Mouse (Mus musculus) kidney, adult 10 weeks (tissue): ENCODE measurements around the gene A030003K21Rik. TPM values are rescaled to one million over a fixed set of nuclear protein-coding genes. Genes with fewer than 3 reads are reported as not detected.

Experiments used
- polyA plus RNA-seq: library from polyadenylated mRNA; stranded (reverse); fragments of 350-450 nt; fragmentation: Illumina TruSeq; extraction: RNeasy Lipid Tissue Mini Kit (QIAGEN cat#74804); gene quantifications from one replicate; pipeline ENCODE4 v1.2.3, GENCODE M21; 2014; ENCODE audit warnings: low read depth, low replicate concordance

The A030003K21Rik gene
- polyA plus RNA-seq: not detected

GRCm38 (mm10) chr1:82943295-82943694 lies at the start of gene A030003K21Rik:
Gene A030003K21Rik, minus strand, starts transcription at chr1:82943388.

DNA sequence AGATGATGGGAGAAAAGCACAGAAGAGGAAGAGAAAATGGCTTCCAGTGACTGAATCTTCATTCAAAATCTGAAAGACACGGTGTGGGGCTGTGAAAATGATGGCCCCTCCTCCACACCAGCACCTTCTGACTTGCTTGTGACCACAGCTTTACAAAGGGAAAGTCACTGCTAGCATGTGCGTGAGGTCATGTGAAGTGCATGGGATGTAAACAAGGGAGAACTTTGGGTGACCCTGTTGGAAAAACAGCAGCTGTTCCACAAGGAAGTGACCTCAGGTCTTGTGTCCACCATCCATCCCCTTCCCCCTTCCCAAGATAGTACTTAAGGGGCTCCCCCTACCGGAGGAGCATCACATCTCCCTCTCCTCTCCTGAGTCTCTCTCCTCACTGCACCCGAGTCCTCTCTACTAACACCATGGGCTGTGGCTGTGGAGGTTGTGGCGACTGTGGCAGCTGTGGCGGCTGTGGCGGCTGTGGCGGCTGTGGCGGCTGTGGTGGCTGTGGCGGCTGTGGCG lies 16.7 kb upstream of the A030003K21Rik start, which contains the start of gene Gm47955:
Gene Gm47955 (plus strand): TSS at position 417 of the 516 bp plus-strand sequence.

DNA sequence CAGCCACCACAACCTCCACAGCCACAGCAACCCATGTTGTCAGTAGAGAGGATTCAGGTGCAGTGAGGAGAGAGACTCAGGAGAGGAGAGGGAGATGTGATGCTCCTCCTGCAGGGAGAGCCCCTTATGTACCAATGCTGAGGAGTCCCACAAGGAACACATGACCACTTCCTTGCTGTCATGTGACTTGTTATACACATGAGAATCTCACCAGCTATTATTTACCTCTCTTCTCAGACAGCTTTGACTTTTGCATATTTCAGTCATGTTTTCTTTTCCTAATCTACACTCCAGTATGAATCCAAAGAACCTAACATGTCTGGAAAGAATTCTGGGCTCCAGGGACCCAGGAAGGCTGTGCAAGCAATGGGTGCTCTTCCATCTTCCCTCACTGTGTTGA lies 12.7 kb upstream of the A030003K21Rik start, which contains the start of gene Gm7544:
Gene Gm7544 (minus strand): TSS at position 101 of the 400 bp plus-strand sequence.

DNA sequence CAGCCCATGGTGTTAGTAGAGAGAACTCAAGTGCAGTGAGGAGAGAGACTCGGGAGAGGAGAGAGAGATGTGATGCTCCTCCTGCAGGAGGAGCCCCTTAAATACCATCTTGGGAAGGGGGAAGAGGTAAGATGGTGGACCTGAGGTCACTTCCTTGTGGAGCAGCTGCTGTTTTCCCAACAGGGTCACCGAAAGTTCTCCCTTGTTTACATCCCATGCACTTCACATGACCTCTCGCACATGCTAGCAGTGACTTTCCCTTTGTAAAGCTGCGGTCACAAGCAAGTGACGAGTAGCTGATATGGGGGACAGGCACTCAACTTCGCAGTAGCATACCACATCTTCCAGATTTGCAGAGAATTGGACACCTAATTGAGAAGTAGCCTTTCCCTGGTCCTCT lies 11.9 kb downstream of the A030003K21Rik start, which contains the start of gene Gm6217:
Gene Gm6217 (minus strand): TSS at position 74 of the 400 bp plus-strand sequence.

DNA sequence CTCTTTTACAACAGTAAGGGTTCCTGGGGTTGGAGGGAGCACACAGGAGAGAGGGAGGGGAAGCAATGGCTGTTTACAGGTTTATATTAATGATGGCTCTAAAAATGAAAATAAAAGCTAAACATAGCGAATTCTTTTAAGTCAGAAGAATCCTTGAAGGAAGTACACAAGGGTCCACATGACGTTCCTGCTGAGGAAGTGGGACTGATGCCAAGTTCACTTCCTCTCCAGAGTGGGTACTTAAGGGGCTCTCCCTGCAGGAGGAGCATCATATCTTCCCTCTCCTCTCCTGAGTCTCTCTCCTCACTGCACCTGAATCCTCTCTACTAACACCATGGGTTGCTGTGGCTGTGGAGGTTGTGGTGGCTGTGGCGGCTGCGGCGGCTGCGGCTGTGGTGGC lies 18.5 kb downstream of the A030003K21Rik start, which contains the start of gene A030014E15Rik:
Gene A030014E15Rik (plus strand): TSS at position 268 of the 400 bp plus-strand sequence.

GRCm38 (mm10) chr1:82913025-82913424 lies 30.2 kb downstream of the A030003K21Rik start, which contains the start of gene A030005L19Rik:
Gene A030005L19Rik, plus strand, starts transcription at chr1:82913325.

Other genes with a start within 250 kb of the A030003K21Rik start
- 324 TPM for gene Mff, start 218.5 kb downstream of the A030003K21Rik start, polyA plus RNA-seq
- gene Tm4sf20, start 174.9 kb downstream of the A030003K21Rik start, polyA plus RNA-seq: not detected
- gene Gm47791, start 172.1 kb downstream of the A030003K21Rik start, polyA plus RNA-seq: not detected
- gene Agfg1, start 103.9 kb downstream of the A030003K21Rik start, polyA plus RNA-seq: 67.5 TPM
- not detected for gene A030005L19Rik, start 30.1 kb downstream of the A030003K21Rik start, polyA plus RNA-seq
- not detected for gene A030014E15Rik, start 18.5 kb downstream of the A030003K21Rik start, polyA plus RNA-seq
- gene Gm6217, start 12.0 kb downstream of the A030003K21Rik start, polyA plus RNA-seq: not detected
- not detected for gene Gm7544, start 12.6 kb upstream of the A030003K21Rik start, polyA plus RNA-seq
- not detected for gene Gm47955, start 16.9 kb upstream of the A030003K21Rik start, polyA plus RNA-seq
- not detected for gene Gm47959, start 57.2 kb upstream of the A030003K21Rik start, polyA plus RNA-seq
- 53.2 TPM for gene Slc19a3, start 95.1 kb upstream of the A030003K21Rik start, polyA plus RNA-seq
- gene Krtap28-10, start 99.1 kb upstream of the A030003K21Rik start, polyA plus RNA-seq: not detected
- not detected for gene Gm47969, start 101.5 kb upstream of the A030003K21Rik start, polyA plus RNA-seq
- gene A030005K14Rik, start 116.0 kb upstream of the A030003K21Rik start, polyA plus RNA-seq: not detected
- not detected for gene Krtap28-13, start 117.5 kb upstream of the A030003K21Rik start, polyA plus RNA-seq
- not detected for gene Ccl20, start 173.4 kb upstream of the A030003K21Rik start, polyA plus RNA-seq
- 0.44 TPM for gene Daw1, start 216.4 kb upstream of the A030003K21Rik start, polyA plus RNA-seq